Mouse (Mus musculus) layer of hippocampus, postnatal 14 days (tissue): ENCODE measurements around the gene Cldn7. TPM values are rescaled to one million over a fixed set of nuclear protein-coding genes. Genes with fewer than 3 reads are reported as not detected.
A peak's percentile ranks its signal among the peaks of the same experiment; 100 is the strongest.

Experiments
- DNase-seq, 2 experiments: peaks; one replicate each; pipeline ENCODE4 v3.0.0; 2021 to 2022; ENCODE audit warnings: low spot score in 2 of 2, mixed read lengths in 1 of 2
- total RNA-seq, 2 experiments: library from RNA; stranded (reverse); gene quantifications; 2 replicates each; pipeline ENCODE4 v1.2.3; 2021

Gene Cldn7
- total RNA-seq, 2 experiments from 2014 or later: not detected

- no peak for DNase-seq
These were observed 31.5 kb upstream of the Cldn7 start for GRCm38 (mm10) chr11:69933066-69933465.

GRCm38 (mm10) chr11:69934169-69934568 is 30.4 kb upstream of the Cldn7 start:
- DNase-seq: peak; percentile 90 to 92

GRCm38 (mm10) chr11:69934681-69935080 is 29.9 kb upstream of the Cldn7 start:
- DNase-seq: no peak

GRCm38 (mm10) chr11:69935137-69935879 is 29.3 kb upstream of the Cldn7 start, which contains the start of gene Ybx2:
TSS of gene Ybx2 (plus strand) at chr11:69935796.
- peak; percentile 76 to 87 for DNase-seq

GRCm38 (mm10) chr11:69936156-69936555 is 28.4 kb upstream of the Cldn7 start:
- DNase-seq: no peak

GRCm38 (mm10) chr11:69936714-69937347 is 27.7 kb upstream of the Cldn7 start:
- no peak for DNase-seq

- no peak for DNase-seq
These were observed 27.2 kb upstream of the Cldn7 start for GRCm38 (mm10) chr11:69937385-69937784.

GRCm38 (mm10) chr11:69937834-69938233 is 26.7 kb upstream of the Cldn7 start:
- no peak for DNase-seq

- no peak for DNase-seq
These were observed 26.1 kb upstream of the Cldn7 start for GRCm38 (mm10) chr11:69938401-69938979.

- DNase-seq: no peak
These were observed 25.4 kb upstream of the Cldn7 start for GRCm38 (mm10) chr11:69939181-69939580.

GRCm38 (mm10) chr11:69939731-69940130 is 24.8 kb upstream of the Cldn7 start:
- DNase-seq: no peak

GRCm38 (mm10) chr11:69940962-69941361 is 23.6 kb upstream of the Cldn7 start:
- DNase-seq: no peak

GRCm38 (mm10) chr11:69945216-69945615 is 19.4 kb upstream of the Cldn7 start:
- DNase-seq: no peak

GRCm38 (mm10) chr11:69945997-69946891 is 18.3 kb upstream of the Cldn7 start:
- no peak for DNase-seq

GRCm38 (mm10) chr11:69947337-69948065 is 17.1 kb upstream of the Cldn7 start:
- DNase-seq: no peak

GRCm38 (mm10) chr11:69948066-69948762 is 16.4 kb upstream of the Cldn7 start, which contains the start of gene Slc2a4:
TSS of gene Slc2a4 (minus strand) at chr11:69948188.
- DNase-seq: peak; percentile 62 to 77

GRCm38 (mm10) chr11:69948763-69949150 is 15.8 kb upstream of the Cldn7 start:
- DNase-seq: peak; percentile 77 to 78

GRCm38 (mm10) chr11:69950807-69951459 is 13.6 kb upstream of the Cldn7 start:
- no peak for DNase-seq

- no peak for DNase-seq
These were observed 12.3 kb upstream of the Cldn7 start for GRCm38 (mm10) chr11:69952274-69952673.
